Mouse (Mus musculus) forebrain, embryonic 10.5 days (tissue): ENCODE measurements at regions not wholly inside any gene's neighbourhood (a gene's known extent, or its start where the extent isn't known, plus 50 kb on each side); places are given as distances from the start of the nearest gene placed in this dataset.
A peak's percentile ranks its signal among the peaks of the same experiment; 100 is the strongest.

Source experiments
- DNase-seq: peaks from one replicate; pipeline ENCODE4 v3.0.0-alpha.2; 2017; ENCODE audit warnings: low spot score; ENCODE audit errors: extremely low spot score
- H3K27ac ChIP-seq: fragments of 300-500 bp; sonication (generic); 2 replicates; pipeline ENCODE4 v1.5.1; 2016; ENCODE audit warnings: mild to moderate bottlenecking
- H3K27me3 ChIP-seq: fragments of 300-500 bp; sonication (generic); 2 replicates; pipeline ENCODE4 v1.6.1; 2016; ENCODE audit warnings: mild to moderate bottlenecking; ENCODE audit not compliant: poor library complexity, severe bottlenecking
- H3K36me3 ChIP-seq: fragments of 300-500 bp; sonication (generic); replicated peaks from 2 replicates; pipeline ENCODE4 v1.6.1; 2016; ENCODE audit warnings: mild to moderate bottlenecking, moderate library complexity
- H3K4me1 ChIP-seq: fragments of 300-500 bp; sonication (generic); 2 replicates; pipeline ENCODE4 v1.6.1; 2016
- H3K4me3 ChIP-seq: fragments of 300-500 bp; sonication (generic); 2 replicates; pipeline ENCODE4 v1.5.1; 2016; ENCODE audit warnings: mild to moderate bottlenecking, moderate library complexity
- H3K9me3 ChIP-seq: fragments of 300-500 bp; sonication (generic); 2 replicates; pipeline ENCODE4 v1.6.1; 2016; ENCODE audit warnings: mild to moderate bottlenecking, moderate library complexity
- WGBS: fragments of 180-500 bp; shearing (Covaris S2); methylation state at CpG from one replicate; pipeline ENCODE4 v1.1.7; 2016; 5-methylcytosine and 5-hydroxymethylcytosine counted together

DNA sequence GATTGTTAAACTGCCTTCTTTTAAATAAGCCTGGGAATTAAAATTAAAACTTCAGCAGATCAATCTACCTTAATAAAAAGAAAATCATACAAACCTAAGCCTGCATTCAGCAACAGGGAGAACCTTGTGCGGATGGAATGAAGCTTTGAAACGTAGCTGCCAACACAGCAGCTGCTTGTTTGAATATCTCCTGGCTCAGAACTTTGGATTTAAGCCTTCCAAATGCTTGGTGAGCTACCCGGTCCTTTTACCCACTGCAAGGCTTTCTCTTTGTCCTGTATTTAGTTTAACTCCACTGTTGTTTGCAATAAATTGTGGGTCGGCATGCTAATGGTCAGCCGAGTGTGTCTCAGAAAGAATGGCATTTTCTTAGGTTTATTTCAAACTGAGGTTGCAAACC is 169.7 kb upstream of the Veph1 start:
- no peaks in the 10 kb centered on the region for H3K27me3 ChIP-seq
- DNase-seq = no peak
- no peak overlapping the region for H3K27ac ChIP-seq
- H3K9me3 ChIP-seq = no peaks in the 10 kb centered on the region
- H3K4me3 ChIP-seq = no peak overlapping the region
- WGBS = 85% methylated on average over 5 of the region's 5 CpGs
- no peaks in the 10 kb centered on the region for H3K4me1 ChIP-seq
- no peaks in the 10 kb centered on the region for H3K36me3 ChIP-seq

DNA sequence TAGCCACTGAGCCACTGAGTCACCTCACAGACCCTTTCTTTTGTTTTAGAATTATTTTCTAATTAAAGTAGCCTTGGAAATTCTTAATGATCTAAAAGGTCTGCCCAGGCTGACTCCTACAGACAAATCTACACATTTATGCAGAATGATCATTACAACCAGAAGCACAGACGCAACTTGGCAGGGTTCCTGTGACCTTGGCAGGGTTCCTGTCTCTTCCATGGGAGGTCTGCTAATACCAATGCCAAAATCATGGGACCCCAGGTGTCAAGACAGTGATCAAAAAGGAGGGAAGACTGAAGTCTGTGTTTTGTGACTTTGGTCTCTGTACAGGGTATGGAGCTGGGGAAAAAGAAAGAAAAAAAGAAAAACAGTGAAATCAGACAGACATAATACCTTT is 168.7 kb upstream of the Veph1 start:
- H3K4me1 ChIP-seq = no peaks in the 10 kb centered on the region
- H3K27ac ChIP-seq = no peak overlapping the region
- WGBS = 94% methylated on average over 1 of the region's 1 CpGs
- no peak for DNase-seq
- H3K4me3 ChIP-seq = no peak overlapping the region
- H3K36me3 ChIP-seq = no peaks in the 10 kb centered on the region
- no peaks in the 10 kb centered on the region for H3K9me3 ChIP-seq
- H3K27me3 ChIP-seq = no peaks in the 10 kb centered on the region

GRCm38 (mm10) chr3:66462341-66462740 is 165.7 kb upstream of the Veph1 start:
- Histone ChIP-seq H3K36me3 (no peaks in the 10 kb centered on the region), H3K9me3 (no peaks in the 10 kb centered on the region)
- 97% methylated on average over 1 of the region's 1 CpGs for WGBS

GRCm38 (mm10) chr3:66446274-66447159 is 149.9 kb upstream of the Veph1 start:
- H3K9me3 ChIP-seq = no peaks in the 10 kb centered on the region
- no peaks in the 10 kb centered on the region for H3K4me1 ChIP-seq
- H3K27ac ChIP-seq = no peak overlapping the region
- WGBS = 83% methylated on average over 10 of the region's 10 CpGs
- DNase-seq = no peak
- no peak overlapping the region for H3K4me3 ChIP-seq
- H3K36me3 ChIP-seq = no peaks in the 10 kb centered on the region
- no peaks in the 10 kb centered on the region; the same call in 1 of the 2 replicates for H3K27me3 ChIP-seq

More at GRCm38 (mm10) chr3:66462341-66462740, 165.7 kb upstream of the Veph1 start:
- no peak overlapping the region for H3K4me3 ChIP-seq
- no peak for DNase-seq
- no peak overlapping the region for H3K27ac ChIP-seq
- no peaks in the 10 kb centered on the region for H3K4me1 ChIP-seq
- no peaks in the 10 kb centered on the region for H3K27me3 ChIP-seq

- H3K4me1 ChIP-seq = no peaks in the 10 kb centered on the region
- H3K27me3 ChIP-seq = no peaks in the 10 kb centered on the region
- no peak for DNase-seq
- H3K36me3 ChIP-seq = no peaks in the 10 kb centered on the region
- no peak overlapping the region for H3K4me3 ChIP-seq
- H3K9me3 ChIP-seq = no peaks in the 10 kb centered on the region
- no peak overlapping the region for H3K27ac ChIP-seq
These were observed 136.6 kb upstream of the Veph1 start for GRCm38 (mm10) chr3:66433216-66433615.

DNA sequence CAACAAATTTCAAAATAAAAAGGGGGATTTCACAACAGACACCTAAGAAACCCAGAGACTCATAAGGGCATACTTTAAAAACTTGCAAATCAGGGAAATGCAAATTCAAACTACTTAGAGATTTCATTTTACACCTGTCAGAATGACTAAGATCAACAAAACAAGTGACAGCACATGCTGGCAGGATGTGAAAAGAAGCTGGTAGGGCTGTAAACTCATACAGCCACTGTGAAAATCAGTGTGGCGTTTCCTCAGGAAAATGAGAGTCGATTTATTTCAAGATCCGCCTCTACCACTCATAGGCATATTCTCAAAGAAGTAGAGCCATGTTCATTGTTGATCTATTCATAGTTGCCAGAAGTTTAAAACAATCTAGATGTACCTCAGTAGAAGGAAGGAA is 133.6 kb upstream of the Veph1 start:
- Histone ChIP-seq H3K36me3 (no peaks in the 10 kb centered on the region), H3K27me3 (no peaks in the 10 kb centered on the region), H3K4me1 (no peaks in the 10 kb centered on the region), H3K4me3 (no peak overlapping the region), H3K27ac (no peak overlapping the region), H3K9me3 (no peaks in the 10 kb centered on the region)
- 94% methylated on average over 3 of the region's 3 CpGs for WGBS
- no peak for DNase-seq

GRCm38 (mm10) chr3:66422445-66423037 is 125.9 kb upstream of the Veph1 start:
- Histone ChIP-seq H3K4me1 (peaks cover 19% of the 10 kb centered on the region), H3K4me3 (no peak overlapping the region), H3K9me3 (no peaks in the 10 kb centered on the region), H3K27me3 (peaks cover 6% of the 10 kb centered on the region), H3K36me3 (no peaks in the 10 kb centered on the region), H3K27ac (no peak overlapping the region)
- no peak for DNase-seq
- WGBS = 62% methylated on average over 6 of the region's 6 CpGs

DNA sequence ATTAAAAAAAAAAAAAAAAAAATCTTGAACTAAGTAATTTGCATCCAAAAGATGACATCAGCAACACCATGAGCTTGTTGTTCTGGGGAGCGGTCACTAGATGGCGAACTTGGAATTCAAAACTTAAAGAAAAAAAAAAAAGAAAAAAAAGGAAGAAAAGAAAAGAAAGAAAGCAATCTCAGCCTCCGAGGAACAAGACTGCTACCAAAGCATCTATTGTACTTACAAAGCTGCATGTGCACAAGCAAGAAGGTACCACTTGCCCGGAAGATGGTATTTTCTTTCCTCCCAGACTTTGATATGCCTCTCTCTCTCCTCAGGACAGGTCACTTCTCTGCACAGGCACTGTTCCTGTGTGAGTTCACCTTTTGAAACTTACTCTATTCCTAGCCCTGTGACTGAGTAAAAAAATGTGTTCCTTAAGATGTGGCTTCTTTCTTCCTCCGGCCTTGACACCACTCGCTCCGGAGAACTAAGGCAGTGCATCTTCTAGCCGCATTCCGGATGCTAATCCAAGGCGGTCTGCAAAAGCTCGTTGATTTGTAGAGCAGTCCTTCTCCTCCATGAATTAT is 114.2 kb upstream of the Veph1 start:
- no peak for DNase-seq
- H3K9me3 ChIP-seq = no peaks in the 10 kb centered on the region
- peak overlapping the region; percentile 33 for H3K4me3 ChIP-seq
- H3K27me3 ChIP-seq = peaks cover 34% of the 10 kb centered on the region
- no peaks in the 10 kb centered on the region for H3K36me3 ChIP-seq
- H3K4me1 ChIP-seq = peaks cover 10% of the 10 kb centered on the region; the same call in 1 of the 2 replicates
- peak overlapping the region; percentile 65; the same call in 1 of the 2 replicates for H3K27ac ChIP-seq
- 39% methylated on average over 11 of the region's 11 CpGs for WGBS

DNA sequence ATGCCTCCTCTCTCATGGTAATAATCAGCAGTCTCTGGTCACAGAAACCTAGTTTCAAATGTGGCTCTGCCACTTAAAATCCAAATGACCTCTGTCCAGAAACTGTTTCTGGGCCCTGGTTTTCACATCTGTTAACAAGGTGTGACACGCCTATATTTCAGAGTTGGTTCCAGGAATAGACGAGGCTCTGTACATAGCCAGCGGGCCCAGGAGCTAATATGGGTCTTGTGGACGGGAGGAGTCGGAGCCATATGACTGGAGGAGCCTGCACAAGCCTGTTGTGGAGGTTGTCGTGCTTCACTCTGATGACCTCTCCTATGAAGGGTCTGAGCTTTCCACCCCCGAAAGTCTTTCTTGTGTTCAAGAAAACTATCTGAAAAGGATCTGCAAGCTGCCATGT is 112.2 kb upstream of the Veph1 start:
- peaks cover 29% of the 10 kb centered on the region for H3K27me3 ChIP-seq
- H3K36me3 ChIP-seq = no peaks in the 10 kb centered on the region
- H3K4me1 ChIP-seq = peaks cover 10% of the 10 kb centered on the region; the same call in 1 of the 2 replicates
- no peak overlapping the region for H3K27ac ChIP-seq
- no peak for DNase-seq
- WGBS = 87% methylated on average over 7 of the region's 7 CpGs
- no peaks in the 10 kb centered on the region for H3K9me3 ChIP-seq
- no peak overlapping the region for H3K4me3 ChIP-seq

DNA sequence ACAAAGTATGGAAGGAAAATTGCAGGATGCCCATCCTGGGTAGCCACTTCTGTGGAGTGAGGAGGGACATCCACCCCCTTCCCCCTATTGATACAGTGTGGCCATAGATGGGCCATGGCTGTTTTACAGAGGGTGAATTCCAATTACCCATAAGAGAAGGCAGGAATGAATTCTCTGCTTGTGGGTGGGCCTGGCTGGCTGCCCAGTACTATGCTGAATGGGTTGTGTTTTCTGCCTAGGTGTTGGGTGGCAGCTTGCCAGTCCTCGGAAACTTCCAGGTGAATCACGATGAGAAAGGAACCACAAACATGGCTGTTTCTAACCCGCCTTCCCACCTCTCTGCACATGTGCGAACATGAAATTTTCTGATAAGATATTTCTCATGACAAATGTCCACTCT is 109.0 kb upstream of the Veph1 start:
- Histone ChIP-seq H3K27ac (no peak overlapping the region), H3K27me3 (peaks cover 15% of the 10 kb centered on the region), H3K4me1 (0 out of 2 replicates have a peak, but pooled peaks cover 4% of the 10 kb centered on the region), H3K9me3 (no peaks in the 10 kb centered on the region), H3K36me3 (no peaks in the 10 kb centered on the region), H3K4me3 (no peak overlapping the region)
- 96% methylated on average over 4 of the region's 4 CpGs for WGBS
- no peak for DNase-seq

DNA sequence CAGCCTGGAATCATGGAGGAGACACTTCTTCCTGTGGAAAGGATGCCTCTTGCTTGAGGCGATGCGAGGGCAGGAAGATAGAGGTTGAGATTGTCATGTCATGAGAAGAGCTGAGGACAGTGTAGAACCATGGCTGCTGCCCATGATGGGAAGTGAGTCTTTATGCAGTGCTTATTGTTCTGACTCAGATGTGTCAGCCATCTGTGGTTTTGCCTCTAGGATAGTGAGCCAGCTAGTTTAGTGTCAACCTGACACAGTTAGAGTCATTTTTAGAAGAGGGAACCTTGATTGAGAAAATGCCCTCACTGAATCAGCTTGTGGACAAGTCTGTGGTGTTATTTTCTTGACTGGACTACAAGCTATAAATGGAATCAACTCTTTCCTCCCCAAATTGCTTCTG is 107.1 kb upstream of the Veph1 start:
- H3K27me3 ChIP-seq = peaks cover under 1% of the 10 kb centered on the region; the same call in 1 of the 2 replicates
- WGBS = 92% methylated on average over 2 of the region's 2 CpGs
- no peaks in the 10 kb centered on the region for H3K9me3 ChIP-seq
- DNase-seq = no peak
- H3K27ac ChIP-seq = no peak overlapping the region
- no peaks in the 10 kb centered on the region for H3K36me3 ChIP-seq
- H3K4me3 ChIP-seq = no peak overlapping the region
- H3K4me1 ChIP-seq = 0 out of 2 replicates have a peak, but pooled peaks cover 4% of the 10 kb centered on the region

GRCm38 (mm10) chr3:66400791-66401568 is 104.3 kb upstream of the Veph1 start:
- no peaks in the 10 kb centered on the region for H3K9me3 ChIP-seq
- H3K36me3 ChIP-seq = no peaks in the 10 kb centered on the region
- DNase-seq = no peak
- H3K4me1 ChIP-seq = 0 out of 2 replicates have a peak, but pooled peaks cover 4% of the 10 kb centered on the region
- 75% methylated on average over 16 of the region's 16 CpGs for WGBS
- no peak overlapping the region for H3K4me3 ChIP-seq
- H3K27ac ChIP-seq = no peak overlapping the region
- no peaks in the 10 kb centered on the region for H3K27me3 ChIP-seq
